Mouse (Mus musculus): Measurements from ENCODE around the gene Adamtsl3. TPM values are rescaled to one million over a fixed set of nuclear protein-coding genes. Genes with fewer than 3 reads are reported as not detected.

Gene Adamtsl3
- polyA plus RNA-seq, 1 experiment from 2014 or later, result 0.64 TPM

GRCm38 (mm10) chr7:82368047-82368446 is 32.6 kb downstream of the Adamtsl3 start:
- no peak for ATAC-seq
- no peaks in the 10 kb centered on the region for H3K4me1 ChIP-seq (ENCODE audit: control insufficient read depth, insufficient read depth, low read length)
- no peaks in the 10 kb centered on the region for H3K9me3 ChIP-seq (replicated peaks; ENCODE audit: control insufficient read depth, low read length, poor library complexity, severe bottlenecking)
- no peak overlapping the region for H3K9ac ChIP-seq (ENCODE audit: low read depth, low read length)
- no peak overlapping the region for H3K4me2 ChIP-seq (ENCODE audit: low read length)
- H3K27me3 ChIP-seq (ENCODE audit: control insufficient read depth, insufficient read depth, low read depth, low read length), result no peaks in the 10 kb centered on the region
- 58% methylated on average over 2 of the region's 2 CpGs for WGBS
- H3K36me3 ChIP-seq (ENCODE audit: control insufficient read depth, insufficient read depth, low read length), result no peaks in the 10 kb centered on the region
- H3K4me3 ChIP-seq (ENCODE audit: low read depth, low read length), result no peak overlapping the region
- H3K27ac ChIP-seq (ENCODE audit: low read length), result no peak overlapping the region

GRCm38 (mm10) chr7:82370132-82370531 is 34.6 kb downstream of the Adamtsl3 start:
- no peak overlapping the region for H3K9ac ChIP-seq (ENCODE audit: low read depth, low read length)
- no peaks in the 10 kb centered on the region for H3K4me1 ChIP-seq (ENCODE audit: control insufficient read depth, insufficient read depth, low read length)
- H3K36me3 ChIP-seq (ENCODE audit: control insufficient read depth, insufficient read depth, low read length), result no peaks in the 10 kb centered on the region
- H3K4me3 ChIP-seq (ENCODE audit: low read depth, low read length), result no peak overlapping the region
- H3K27ac ChIP-seq (ENCODE audit: low read length), result no peak overlapping the region
- no peak for ATAC-seq
- no peaks in the 10 kb centered on the region for H3K9me3 ChIP-seq (replicated peaks; ENCODE audit: control insufficient read depth, low read length, poor library complexity, severe bottlenecking)
- WGBS, result 89% methylated on average over 8 of the region's 8 CpGs
- no peaks in the 10 kb centered on the region for H3K27me3 ChIP-seq (ENCODE audit: control insufficient read depth, insufficient read depth, low read depth, low read length)
- H3K4me2 ChIP-seq (ENCODE audit: low read length), result no peak overlapping the region

- no peaks in the 10 kb centered on the region for H3K27me3 ChIP-seq (ENCODE audit: control insufficient read depth, insufficient read depth, low read depth, low read length)
- H3K4me2 ChIP-seq (ENCODE audit: low read length), result no peak overlapping the region
- no peak for ATAC-seq
- H3K27ac ChIP-seq (ENCODE audit: low read length), result no peak overlapping the region
- no peak overlapping the region for H3K9ac ChIP-seq (ENCODE audit: low read depth, low read length)
- no peaks in the 10 kb centered on the region for H3K9me3 ChIP-seq (replicated peaks; ENCODE audit: control insufficient read depth, low read length, poor library complexity, severe bottlenecking)
- no peaks in the 10 kb centered on the region for H3K4me1 ChIP-seq (ENCODE audit: control insufficient read depth, insufficient read depth, low read length)
- H3K4me3 ChIP-seq (ENCODE audit: low read depth, low read length), result no peak overlapping the region
- WGBS, result 86% methylated on average over 3 of the region's 3 CpGs
- no peaks in the 10 kb centered on the region for H3K36me3 ChIP-seq (ENCODE audit: control insufficient read depth, insufficient read depth, low read length)
Measured at GRCm38 (mm10) chr7:82371411-82371810, 35.9 kb downstream of the Adamtsl3 start.

GRCm38 (mm10) chr7:82378311-82378710 is 42.8 kb downstream of the Adamtsl3 start:
- H3K27me3 ChIP-seq (ENCODE audit: control insufficient read depth, insufficient read depth, low read depth, low read length), result no peaks in the 10 kb centered on the region
- no peaks in the 10 kb centered on the region for H3K4me1 ChIP-seq (ENCODE audit: control insufficient read depth, insufficient read depth, low read length)
- no peaks in the 10 kb centered on the region for H3K9me3 ChIP-seq (replicated peaks; ENCODE audit: control insufficient read depth, low read length, poor library complexity, severe bottlenecking)
- H3K9ac ChIP-seq (ENCODE audit: low read depth, low read length), result no peak overlapping the region
- 76% methylated on average over 1 of the region's 1 CpGs for WGBS
- no peak overlapping the region for H3K27ac ChIP-seq (ENCODE audit: low read length)
- no peak overlapping the region for H3K4me3 ChIP-seq (ENCODE audit: low read depth, low read length)
- H3K36me3 ChIP-seq (ENCODE audit: control insufficient read depth, insufficient read depth, low read length), result no peaks in the 10 kb centered on the region
- no peak overlapping the region for H3K4me2 ChIP-seq (ENCODE audit: low read length)
- no peak for ATAC-seq

- 94% methylated on average over 7 of the region's 7 CpGs for WGBS
- Histone ChIP-seq H3K27ac (ENCODE audit: low read length) (no peak overlapping the region), H3K4me1 (ENCODE audit: control insufficient read depth, insufficient read depth, low read length) (no peaks in the 10 kb centered on the region), H3K9me3 (replicated peaks; ENCODE audit: control insufficient read depth, low read length, poor library complexity, severe bottlenecking) (no peaks in the 10 kb centered on the region), H3K9ac (ENCODE audit: low read depth, low read length) (no peak overlapping the region), H3K36me3 (ENCODE audit: control insufficient read depth, insufficient read depth, low read length) (no peaks in the 10 kb centered on the region), H3K4me2 (ENCODE audit: low read length) (no peak overlapping the region), H3K4me3 (ENCODE audit: low read depth, low read length) (no peak overlapping the region), H3K27me3 (ENCODE audit: control insufficient read depth, insufficient read depth, low read depth, low read length) (no peaks in the 10 kb centered on the region)
- no peak for ATAC-seq
Measured at GRCm38 (mm10) chr7:82379765-82380164, 44.3 kb downstream of the Adamtsl3 start.

- H3K4me1 ChIP-seq (ENCODE audit: control insufficient read depth, insufficient read depth, low read length), result no peaks in the 10 kb centered on the region
- no peaks in the 10 kb centered on the region for H3K27me3 ChIP-seq (ENCODE audit: control insufficient read depth, insufficient read depth, low read depth, low read length)
Measured at GRCm38 (mm10) chr7:82382843-82383535, 47.5 kb downstream of the Adamtsl3 start.

GRCm38 (mm10) chr7:82383536-82383848 is 48.0 kb downstream of the Adamtsl3 start:
- H3K9me3 ChIP-seq (replicated peaks; ENCODE audit: control insufficient read depth, low read length, poor library complexity, severe bottlenecking), result no peaks in the 10 kb centered on the region
- no peak for ATAC-seq
- 69% methylated on average over 3 of the region's 3 CpGs for WGBS

More at GRCm38 (mm10) chr7:82382843-82383535, 47.5 kb downstream of the Adamtsl3 start:
- WGBS, result 72% methylated on average over 4 of the region's 4 CpGs
- H3K9ac ChIP-seq (ENCODE audit: low read depth, low read length), result no peak overlapping the region
- H3K36me3 ChIP-seq (ENCODE audit: control insufficient read depth, insufficient read depth, low read length), result no peaks in the 10 kb centered on the region
- no peak overlapping the region for H3K27ac ChIP-seq (ENCODE audit: low read length)
- no peak overlapping the region for H3K4me2 ChIP-seq (ENCODE audit: low read length)
- H3K4me3 ChIP-seq (ENCODE audit: low read depth, low read length), result no peak overlapping the region
- no peak for ATAC-seq
- H3K9me3 ChIP-seq (replicated peaks; ENCODE audit: control insufficient read depth, low read length, poor library complexity, severe bottlenecking), result no peaks in the 10 kb centered on the region

GRCm38 (mm10) chr7:82387121-82387520 is 51.6 kb downstream of the Adamtsl3 start:
- no peak overlapping the region for H3K4me3 ChIP-seq (ENCODE audit: low read depth, low read length)
- H3K27ac ChIP-seq (ENCODE audit: low read length), result no peak overlapping the region
- no peak for ATAC-seq
- H3K9me3 ChIP-seq (replicated peaks; ENCODE audit: control insufficient read depth, low read length, poor library complexity, severe bottlenecking), result no peaks in the 10 kb centered on the region
- H3K36me3 ChIP-seq (ENCODE audit: control insufficient read depth, insufficient read depth, low read length), result no peaks in the 10 kb centered on the region
- H3K4me2 ChIP-seq (ENCODE audit: low read length), result no peak overlapping the region
- H3K4me1 ChIP-seq (ENCODE audit: control insufficient read depth, insufficient read depth, low read length), result no peaks in the 10 kb centered on the region
- H3K27me3 ChIP-seq (ENCODE audit: control insufficient read depth, insufficient read depth, low read depth, low read length), result no peaks in the 10 kb centered on the region
- no peak overlapping the region for H3K9ac ChIP-seq (ENCODE audit: low read depth, low read length)
- WGBS, result 84% methylated on average over 3 of the region's 3 CpGs

More at GRCm38 (mm10) chr7:82383536-82383848, 48.0 kb downstream of the Adamtsl3 start:
- no peak overlapping the region for H3K27ac ChIP-seq (ENCODE audit: low read length)
- no peak overlapping the region for H3K4me3 ChIP-seq (ENCODE audit: low read depth, low read length)
- no peak overlapping the region for H3K4me2 ChIP-seq (ENCODE audit: low read length)
- no peaks in the 10 kb centered on the region for H3K27me3 ChIP-seq (ENCODE audit: control insufficient read depth, insufficient read depth, low read depth, low read length)
- no peaks in the 10 kb centered on the region for H3K36me3 ChIP-seq (ENCODE audit: control insufficient read depth, insufficient read depth, low read length)
- H3K9ac ChIP-seq (ENCODE audit: low read depth, low read length), result no peak overlapping the region
- H3K4me1 ChIP-seq (ENCODE audit: control insufficient read depth, insufficient read depth, low read length), result no peaks in the 10 kb centered on the region

GRCm38 (mm10) chr7:82394435-82395186 is 59.1 kb downstream of the Adamtsl3 start:
- Histone ChIP-seq H3K36me3 (ENCODE audit: control insufficient read depth, insufficient read depth, low read length) (no peaks in the 10 kb centered on the region), H3K9me3 (replicated peaks; ENCODE audit: control insufficient read depth, low read length, poor library complexity, severe bottlenecking) (no peaks in the 10 kb centered on the region), H3K4me1 (ENCODE audit: control insufficient read depth, insufficient read depth, low read length) (peaks cover 8% of the 10 kb centered on the region), H3K4me3 (ENCODE audit: low read depth, low read length) (no peak overlapping the region), H3K27me3 (ENCODE audit: control insufficient read depth, insufficient read depth, low read depth, low read length) (no peaks in the 10 kb centered on the region), H3K9ac (ENCODE audit: low read depth, low read length) (no peak overlapping the region), H3K4me2 (ENCODE audit: low read length) (no peak overlapping the region), H3K27ac (ENCODE audit: low read length) (no peak overlapping the region)
- WGBS, result 63% methylated on average over 6 of the region's 6 CpGs
- ATAC-seq, result no peak
